Mouse (Mus musculus) cerebellum, adult 9-11 months (tissue): ENCODE results near the gene Rims4.
A peak's percentile ranks its signal among the peaks of the same experiment; 100 is the strongest.

Source experiments
- DNase-seq: peaks from one replicate; pipeline ENCODE4 v3.0.0; 2022

The Rims4 gene

DNA sequence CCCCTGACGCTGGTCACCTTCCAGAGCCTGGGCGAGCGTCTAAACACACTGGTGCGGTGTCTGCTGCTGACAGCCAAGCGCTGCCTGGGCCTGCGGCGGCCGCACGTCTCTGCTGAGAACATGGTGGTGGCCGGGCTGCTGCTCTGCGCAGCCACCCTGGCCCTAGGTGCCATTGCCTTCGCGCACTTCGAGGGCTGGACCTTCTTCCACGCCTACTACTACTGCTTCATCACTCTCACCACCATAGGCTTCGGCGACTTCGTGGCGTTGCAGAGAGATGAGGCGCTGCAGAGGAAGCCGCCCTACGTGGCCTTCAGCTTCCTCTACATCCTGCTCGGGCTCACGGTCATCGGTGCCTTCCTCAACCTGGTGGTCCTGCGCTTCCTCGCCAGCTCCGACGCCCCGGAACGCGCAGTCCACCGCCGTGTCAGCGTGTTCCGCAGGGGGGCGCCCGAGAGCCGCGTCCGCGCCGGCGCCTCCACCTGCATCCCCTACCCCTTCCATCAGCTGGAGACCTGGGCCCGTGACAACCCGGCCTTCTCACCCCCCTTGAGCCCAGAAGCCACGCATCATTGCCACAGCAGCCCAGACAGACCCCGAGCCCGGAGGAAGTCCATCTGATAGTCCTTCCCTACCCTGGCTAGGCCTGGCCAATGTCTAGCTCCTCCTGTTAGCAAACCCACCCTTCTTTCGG, 60.1 kb downstream of the Rims4 start:
- peak; percentile 64 for DNase-seq

DNA sequence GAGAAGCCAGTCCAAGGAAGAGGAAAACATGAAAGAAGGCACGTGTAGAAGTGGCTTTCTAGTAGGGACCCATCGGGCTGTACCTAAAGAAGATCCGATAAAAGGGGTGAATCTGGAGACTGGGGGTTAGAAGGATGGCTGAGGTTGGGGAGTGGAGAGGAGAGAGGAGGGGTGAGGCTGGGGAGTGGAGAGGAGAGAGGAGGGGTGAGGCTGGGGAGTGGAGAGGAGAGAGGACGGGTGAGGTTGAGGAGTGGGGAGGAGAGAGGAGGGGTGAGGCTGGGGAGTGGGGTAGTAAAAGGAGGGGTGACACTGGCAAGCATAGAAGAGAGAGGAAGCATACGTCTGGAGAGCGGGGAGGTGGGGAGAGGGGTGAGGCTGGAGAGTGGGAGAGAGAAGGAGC, 61.2 kb downstream of the Rims4 start:
- DNase-seq = no peak

GRCm38 (mm10) chr2:163853461-163853901, 65.0 kb downstream of the Rims4 start, which contains the start of gene Kcnk15:
TSS of gene Kcnk15 (plus strand) at chr2:163853651.
- no peak for DNase-seq

GRCm38 (mm10) chr2:163842043-163842442, 76.4 kb downstream of the Rims4 start:
- no peak for DNase-seq

DNA sequence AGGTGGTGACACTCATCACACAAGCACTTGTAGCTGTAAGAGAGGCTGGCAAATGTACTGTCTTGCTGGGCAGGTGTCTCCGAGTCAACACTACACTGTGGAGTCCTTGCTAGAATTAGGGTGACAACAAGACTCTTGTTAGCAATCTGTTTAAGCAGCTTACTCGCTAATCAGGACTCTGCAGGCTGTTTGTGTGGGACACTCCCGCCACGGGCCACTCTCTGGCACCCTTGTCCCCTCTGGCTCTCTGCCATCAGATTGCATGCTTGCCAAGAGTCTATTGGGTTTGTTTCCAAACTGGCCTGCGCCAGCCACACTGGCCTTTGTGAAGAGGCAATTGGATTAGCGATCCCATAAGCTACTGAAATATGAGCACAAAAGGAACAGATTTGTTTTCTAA, 79.0 kb downstream of the Rims4 start:
- peak; percentile 82 for DNase-seq

- DNase-seq = peak; percentile 83
Observed at GRCm38 (mm10) chr2:163838043-163838442, 80.4 kb downstream of the Rims4 start.

DNA sequence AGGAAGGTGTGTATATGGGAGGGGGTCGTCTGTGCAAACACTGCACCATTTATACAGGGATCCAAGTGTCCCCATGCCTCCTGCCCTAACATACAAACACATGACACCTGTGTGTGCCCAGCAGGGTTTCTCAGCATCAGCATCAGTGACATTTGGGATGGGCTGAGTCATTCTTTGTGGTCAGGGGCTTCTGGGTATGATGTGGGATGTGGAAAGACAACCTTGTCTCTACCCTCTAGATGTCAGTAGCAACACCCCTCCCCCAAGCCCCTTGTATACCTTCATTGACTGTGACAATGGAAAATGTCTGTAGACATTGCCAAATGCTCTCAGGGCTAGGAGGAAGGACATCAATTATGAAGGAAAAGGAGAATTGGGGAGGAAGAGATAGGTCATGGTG, 87.3 kb downstream of the Rims4 start:
- DNase-seq = no peak

GRCm38 (mm10) chr2:163826494-163826893, 92.0 kb downstream of the Rims4 start:
- DNase-seq = no peak

- no peak for DNase-seq
Observed at GRCm38 (mm10) chr2:163825861-163826260, 92.6 kb downstream of the Rims4 start.

DNA sequence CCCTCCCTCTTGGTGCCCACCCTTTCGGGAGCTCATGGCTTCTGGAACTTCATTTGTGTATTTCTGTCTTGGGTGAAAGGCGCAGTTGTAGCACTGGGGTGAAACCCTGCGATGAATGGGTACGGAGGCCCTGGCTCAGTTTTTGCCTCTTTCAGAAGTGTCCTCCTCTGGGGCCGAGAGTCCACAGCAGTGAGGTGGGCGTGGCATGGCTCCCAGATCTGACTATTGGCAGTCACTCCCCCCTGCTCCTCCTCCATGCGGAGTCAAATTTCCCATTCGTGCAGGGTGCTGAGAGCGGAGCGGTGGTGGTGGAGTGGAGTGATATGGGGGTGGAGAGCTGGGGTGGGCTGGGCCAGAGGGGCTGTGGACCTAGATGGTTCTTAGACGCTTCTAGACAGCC, 94.7 kb downstream of the Rims4 start:
- no peak for DNase-seq

GRCm38 (mm10) chr2:163823248-163823647, 95.2 kb downstream of the Rims4 start:
- DNase-seq = no peak

- peak; percentile 89 for DNase-seq
Observed at GRCm38 (mm10) chr2:163820607-163821006, 97.9 kb downstream of the Rims4 start, which contains the start of gene Ccn5. TSS of gene Ccn5 (plus strand) at chr2:163820861.

DNA sequence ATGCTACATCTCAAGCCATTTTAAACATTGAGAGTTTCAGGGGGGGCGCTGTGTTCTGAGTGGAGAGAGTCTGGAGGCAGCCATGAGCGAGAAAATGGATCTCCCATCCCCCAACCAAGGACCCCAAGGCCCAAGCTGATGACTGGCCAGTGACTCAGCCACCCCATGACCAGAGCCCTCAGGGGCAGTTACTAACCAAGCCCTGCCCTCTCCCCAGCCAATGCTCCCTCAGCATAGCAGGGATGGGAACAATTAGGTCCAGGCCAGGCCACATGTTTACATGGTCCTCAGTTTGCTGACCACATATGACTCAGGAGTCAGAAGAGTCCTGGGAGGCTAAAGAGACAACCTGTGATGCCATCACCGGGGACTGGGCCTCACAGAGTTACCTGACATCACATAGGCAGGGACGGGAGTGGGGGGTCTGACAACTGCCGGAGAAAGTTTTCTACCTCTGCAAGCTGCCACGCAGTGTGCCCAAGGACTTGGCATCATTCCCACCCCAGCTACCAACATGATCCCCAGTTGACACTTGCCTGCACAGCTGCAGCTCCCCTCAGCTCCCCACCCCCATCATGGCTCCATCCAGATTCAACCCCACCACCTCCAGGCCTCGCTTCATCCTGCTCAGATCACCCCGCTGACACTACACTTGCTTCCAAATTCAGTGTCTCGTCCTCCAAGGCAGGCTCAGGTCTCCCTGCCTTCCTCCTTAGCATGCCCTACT, 103.6 kb downstream of the Rims4 start:
- no peak for DNase-seq

- no peak for DNase-seq
Observed at GRCm38 (mm10) chr2:163813077-163813476, 105.4 kb downstream of the Rims4 start.
